Mouse (Mus musculus) spleen, adult 18-20 months (tissue): ENCODE measurements around the gene Zfp566.
"Not testable (repeated sequence)": the region's sequence is repeated elsewhere in the genome, so short reads cannot be mapped to it uniquely, and the experiment has no call there.

Source experiments
- DNase-seq, 2 experiments: peaks; one replicate each; pipeline ENCODE4 v3.0.0; 2022; ENCODE audit warnings: mixed read lengths in 2 of 2

The Zfp566 gene

GRCm38 (mm10) chr7:30090092-30090969 lies at the start of gene Zfp566, which contains the start of gene Gm26920:
Zfp566 (minus strand) TSS chr7:30090527.
Gm26920 (minus strand) TSS chr7:30090410.
- peak; percentile 89 to 94 for DNase-seq

- no peak for DNase-seq
Measured at GRCm38 (mm10) chr7:30136826-30137225, 46.5 kb upstream of the Zfp566 start.

GRCm38 (mm10) chr7:30132396-30132795 lies 42.1 kb upstream of the Zfp566 start:
- DNase-seq: no peak

- DNase-seq: no peak
Measured at GRCm38 (mm10) chr7:30129900-30130299, 39.6 kb upstream of the Zfp566 start.

GRCm38 (mm10) chr7:30122188-30122530 lies 31.8 kb upstream of the Zfp566 start:
- DNase-seq: no peak

GRCm38 (mm10) chr7:30121308-30122187 lies 31.2 kb upstream of the Zfp566 start, which contains the start of gene Zfp382:
Zfp382 (plus strand) TSS chr7:30121942.
- peak; percentile 75 to 90 for DNase-seq

- DNase-seq: not testable (repeated sequence)
Measured at GRCm38 (mm10) chr7:30117935-30118334, 27.6 kb upstream of the Zfp566 start.

GRCm38 (mm10) chr7:30116076-30116475 lies 25.7 kb upstream of the Zfp566 start:
- no peak for DNase-seq

- DNase-seq: peak; percentile 36 to 38
Measured at GRCm38 (mm10) chr7:30099297-30099696, 9.0 kb upstream of the Zfp566 start.

GRCm38 (mm10) chr7:30095551-30096125 lies 5.3 kb upstream of the Zfp566 start:
- DNase-seq: no peak

- peak; percentile 74 to 83 for DNase-seq
Measured at GRCm38 (mm10) chr7:30094646-30095429, 4.5 kb upstream of the Zfp566 start, which contains the start of gene Zfp260. Zfp260 (plus strand) TSS chr7:30094777.

GRCm38 (mm10) chr7:30093918-30094415 lies 3.6 kb upstream of the Zfp566 start:
- DNase-seq: no peak

- DNase-seq: no peak
Measured at GRCm38 (mm10) chr7:30092666-30093065, 2.3 kb upstream of the Zfp566 start.

- no peak for DNase-seq
Measured at GRCm38 (mm10) chr7:30090970-30091585, 751 bp upstream of the Zfp566 start.

- DNase-seq: no peak
Measured at GRCm38 (mm10) chr7:30089405-30089804, 922 bp downstream of the Zfp566 start.

- DNase-seq: no peak
Measured at GRCm38 (mm10) chr7:30086524-30086923, 3.8 kb downstream of the Zfp566 start.

- peak; percentile 75 to 81 for DNase-seq
Measured at GRCm38 (mm10) chr7:30072146-30073028, 17.9 kb downstream of the Zfp566 start, which contains the start of gene Zfp82. Zfp82 (minus strand) TSS chr7:30072900.

- no peak for DNase-seq
Measured at GRCm38 (mm10) chr7:30064622-30065021, 25.7 kb downstream of the Zfp566 start.

GRCm38 (mm10) chr7:30062478-30062877 lies 27.8 kb downstream of the Zfp566 start:
- no peak for DNase-seq

- no peak for DNase-seq
Measured at GRCm38 (mm10) chr7:30060341-30060740, 30.0 kb downstream of the Zfp566 start.
